Mouse (Mus musculus) hindbrain, embryonic 13.5 days (tissue): ENCODE results near the gene Vps13a. TPM values are rescaled to one million over a fixed set of nuclear protein-coding genes. Genes with fewer than 3 reads are reported as not detected.

ENCODE experiments used
- polyA plus RNA-seq: library from polyadenylated mRNA; unstranded; fragments of >200 nt; fragmentation: Nextera tagmentation; extraction: Ambion mirVana; gene quantifications from 2 replicates; pipeline ENCODE4 v1.2.1, GENCODE M21; 2015

Gene Vps13a
- polyA plus RNA-seq, 1 experiment from 2014 or later: 7.6 TPM

Other genes with a start within 250 kb of the Vps13a start
- gene Foxb2, start 92.9 kb upstream of the Vps13a start, polyA plus RNA-seq: 2.1 and 2.2 TPM in 2 replicates
- gene Prune2, start 175.2 kb upstream of the Vps13a start, polyA plus RNA-seq: 5.5 and 6.2 TPM in 2 replicates